Mouse (Mus musculus) hindbrain, embryonic 15.5 days (tissue): Measurements from ENCODE around the gene Glipr2. TPM values are rescaled to one million over a fixed set of nuclear protein-coding genes. Genes with fewer than 3 reads are reported as not detected.

Experiments
- ATAC-seq: fragments of 200-750 bp; cut with Nextera tagmentation; 2 replicates; pipeline ENCODE4 v1.8.0; 2017; ENCODE audit warnings: low read depth, moderate number of reproducible peaks, moderate TSS enrichment; ENCODE audit not compliant: low FRiP score
- H3K27ac ChIP-seq: fragments of 300-500 bp; sonication (generic); replicated peaks from 2 replicates; pipeline ENCODE4 v1.5.1; 2015; ENCODE audit warnings: mild to moderate bottlenecking, inconsistent platforms
- H3K27me3 ChIP-seq: fragments of 300-500 bp; sonication (generic); 2 replicates; pipeline ENCODE4 v1.6.1; 2015; ENCODE audit warnings: control low read depth, inconsistent platforms
- H3K36me3 ChIP-seq: fragments of 300-500 bp; sonication (generic); 2 replicates; pipeline ENCODE4 v1.6.1; 2015; ENCODE audit warnings: control low read depth, inconsistent platforms
- H3K4me1 ChIP-seq: fragments of 300-500 bp; sonication (generic); replicated peaks from 2 replicates; pipeline ENCODE4 v1.6.1; 2015; ENCODE audit warnings: control low read depth, inconsistent platforms
- H3K4me2 ChIP-seq: fragments of 300-500 bp; sonication (generic); 2 replicates; pipeline ENCODE4 v1.6.1; 2015; ENCODE audit warnings: moderate library complexity, mild to moderate bottlenecking, inconsistent platforms
- H3K4me3 ChIP-seq: fragments of 300-500 bp; sonication (generic); 2 replicates; pipeline ENCODE4 v1.5.1; 2015; ENCODE audit warnings: mild to moderate bottlenecking, inconsistent platforms
- H3K9ac ChIP-seq: fragments of 300-500 bp; sonication (generic); 2 replicates; pipeline ENCODE4 v1.6.1; 2015; ENCODE audit warnings: inconsistent platforms
- H3K9me3 ChIP-seq: fragments of 300-500 bp; sonication (generic); 2 replicates; pipeline ENCODE4 v1.6.1; 2016; ENCODE audit warnings: control low read depth, inconsistent platforms
- WGBS: fragments of 180-500 bp; shearing (Covaris S2); methylation state at CpG from one replicate; pipeline ENCODE4 v1.1.7; 2015; 5-methylcytosine and 5-hydroxymethylcytosine counted together
- polyA plus RNA-seq: library from polyadenylated mRNA; unstranded; fragments of >200 nt; fragmentation: Nextera tagmentation; extraction: Ambion mirVana; gene quantifications from 2 replicates; pipeline ENCODE4 v1.2.1, GENCODE M21; 2015

Glipr2 gene
- polyA plus RNA-seq, 1 experiment from 2014 or later = 38.8 TPM

DNA sequence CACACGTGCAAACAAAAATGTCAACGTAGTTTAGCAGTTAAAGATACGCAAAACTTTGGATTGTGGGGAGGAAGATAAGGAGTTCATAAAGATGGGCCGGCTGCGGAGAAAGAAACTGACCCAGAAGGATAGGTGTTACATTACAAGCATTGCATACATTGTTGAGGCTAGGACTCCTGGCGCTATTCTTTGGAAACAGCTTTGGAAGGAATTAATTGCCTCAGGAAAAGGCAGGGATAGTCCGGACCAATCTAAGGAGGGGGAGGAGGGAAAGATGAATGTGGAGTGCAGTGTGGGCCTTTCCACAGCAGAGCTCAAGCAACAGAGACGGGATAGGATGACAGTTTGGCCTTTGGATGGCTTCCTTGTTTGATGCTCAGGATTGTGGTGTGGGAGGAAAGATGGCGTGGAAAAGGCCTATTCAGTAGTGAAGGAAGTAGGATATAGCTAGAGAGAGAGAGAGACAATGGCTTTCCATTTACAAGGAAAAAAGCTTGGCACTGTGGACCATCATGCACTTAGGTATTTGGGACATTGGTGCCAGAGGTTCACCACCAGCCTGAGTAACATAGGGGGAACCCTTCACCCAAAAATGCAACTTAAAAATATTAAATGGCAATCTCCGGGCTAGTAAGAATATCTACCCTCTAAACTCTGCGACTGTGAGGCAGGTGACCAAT, 56.3 kb downstream of the Glipr2 start:
- WGBS = 31% methylated on average over 11 of the region's 11 CpGs
- H3K27me3 ChIP-seq = no peaks in the 10 kb centered on the region
- peak overlapping the region; percentile 98 for H3K4me2 ChIP-seq
- no peak for ATAC-seq
- no peaks in the 10 kb centered on the region for H3K36me3 ChIP-seq
- no peaks in the 10 kb centered on the region for H3K9me3 ChIP-seq
- H3K27ac ChIP-seq = no peak overlapping the region
- peaks cover 35% of the 10 kb centered on the region for H3K4me1 ChIP-seq
- peak overlapping the region; percentile 88 for H3K4me3 ChIP-seq
- peak overlapping the region; percentile 96 for H3K9ac ChIP-seq

DNA sequence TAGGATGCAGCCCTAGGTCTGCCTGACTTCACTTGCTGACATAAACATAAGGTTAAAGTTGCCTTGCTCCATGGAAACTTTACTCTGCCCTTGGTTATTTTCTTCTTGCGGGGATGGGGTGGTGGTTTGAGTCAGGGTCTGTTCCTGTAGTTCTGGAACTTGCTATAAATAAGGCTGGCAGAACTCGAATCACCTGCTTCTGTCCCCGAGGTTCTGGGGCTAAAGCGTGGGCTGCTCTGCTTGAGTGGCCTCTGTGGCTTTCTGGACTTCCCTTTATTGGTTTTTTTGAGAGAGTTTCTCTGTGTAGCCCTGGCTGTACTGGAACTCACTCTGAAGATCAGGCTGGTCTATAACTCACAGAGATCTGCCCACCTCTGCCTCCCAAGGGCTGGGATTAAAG, 58.9 kb downstream of the Glipr2 start:
- WGBS = 95% methylated on average over 4 of the region's 4 CpGs
- H3K9ac ChIP-seq = no peak overlapping the region
- peaks cover 35% of the 10 kb centered on the region for H3K4me1 ChIP-seq
- no peaks in the 10 kb centered on the region for H3K27me3 ChIP-seq
- H3K27ac ChIP-seq = no peak overlapping the region
- peaks cover 25% of the 10 kb centered on the region for H3K36me3 ChIP-seq
- no peak overlapping the region for H3K4me3 ChIP-seq
- H3K9me3 ChIP-seq = no peaks in the 10 kb centered on the region
- no peak overlapping the region for H3K4me2 ChIP-seq
- no peak for ATAC-seq

DNA sequence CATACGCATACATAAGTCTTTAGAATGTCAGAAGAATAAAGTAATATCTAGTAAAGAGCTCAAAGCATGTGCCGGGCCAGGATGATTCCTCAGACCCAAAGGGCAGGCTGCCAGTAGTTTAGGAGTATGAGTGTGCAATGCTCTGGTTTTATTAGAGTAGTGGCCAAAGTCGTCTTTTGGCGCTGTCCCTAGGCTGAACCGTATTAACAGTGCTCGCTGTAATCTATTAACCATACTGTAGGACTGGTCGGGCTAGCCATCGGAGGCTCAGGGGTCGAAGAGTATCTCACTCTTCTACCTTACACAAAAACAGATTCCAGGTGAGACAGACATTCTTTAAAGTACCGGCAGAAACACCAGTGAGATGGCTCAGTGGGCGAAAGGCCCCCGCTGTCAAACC, 59.6 kb downstream of the Glipr2 start:
- H3K36me3 ChIP-seq = peaks cover 32% of the 10 kb centered on the region
- WGBS = 95% methylated on average over 12 of the region's 12 CpGs
- no peak for ATAC-seq
- H3K9ac ChIP-seq = no peak overlapping the region
- no peaks in the 10 kb centered on the region for H3K27me3 ChIP-seq
- H3K4me2 ChIP-seq = no peak overlapping the region
- H3K4me3 ChIP-seq = no peak overlapping the region
- H3K9me3 ChIP-seq = no peaks in the 10 kb centered on the region
- peaks cover 34% of the 10 kb centered on the region for H3K4me1 ChIP-seq
- H3K27ac ChIP-seq = no peak overlapping the region

DNA sequence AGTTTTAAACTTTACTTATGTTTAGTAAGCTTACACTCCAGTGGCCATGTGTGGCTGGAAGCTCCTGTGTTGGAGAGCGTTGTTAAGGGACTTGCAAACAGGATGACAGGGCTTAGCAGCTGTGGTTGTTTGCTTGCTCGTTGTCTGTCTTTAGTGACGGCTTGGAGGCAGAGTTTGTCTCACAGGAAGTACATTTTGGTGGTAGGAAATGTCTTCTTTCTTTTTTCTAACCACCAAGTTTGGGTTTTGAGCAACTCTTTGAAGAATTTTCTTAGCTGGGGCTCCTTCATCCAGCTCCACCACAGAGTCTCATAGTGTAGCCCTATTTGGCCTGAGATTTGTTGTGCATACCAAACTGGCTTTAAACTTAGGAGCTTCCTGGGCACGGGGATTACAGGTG, 65.1 kb downstream of the Glipr2 start:
- Histone ChIP-seq H3K4me2 (no peak overlapping the region), H3K36me3 (peaks cover 80% of the 10 kb centered on the region), H3K27ac (no peak overlapping the region), H3K27me3 (no peaks in the 10 kb centered on the region), H3K4me1 (no peaks in the 10 kb centered on the region), H3K4me3 (no peak overlapping the region), H3K9ac (no peak overlapping the region), H3K9me3 (no peaks in the 10 kb centered on the region)
- no peak for ATAC-seq
- WGBS = 85% methylated on average over 4 of the region's 4 CpGs

DNA sequence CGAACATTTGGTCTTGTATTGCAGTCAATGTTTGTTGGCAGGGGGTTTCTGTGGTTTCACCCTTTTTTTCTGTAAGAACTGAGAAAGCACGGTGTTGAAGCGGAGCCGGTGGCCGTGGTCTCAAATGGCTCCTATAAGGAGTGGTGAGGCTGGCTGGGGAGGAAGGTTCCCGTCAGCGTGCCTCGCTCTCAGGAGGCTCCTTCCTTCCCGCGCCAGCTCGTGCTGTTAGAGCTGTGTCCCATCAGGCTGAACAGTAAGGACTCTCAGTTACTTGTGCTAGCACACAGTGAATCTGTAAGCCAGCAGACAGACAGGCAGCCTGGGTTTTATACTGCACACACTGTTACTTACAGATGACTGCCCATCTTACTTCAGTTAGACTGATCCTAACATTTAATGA, 65.6 kb downstream of the Glipr2 start:
- Histone ChIP-seq H3K9me3 (no peaks in the 10 kb centered on the region), H3K4me2 (no peak overlapping the region), H3K4me1 (no peaks in the 10 kb centered on the region), H3K27ac (no peak overlapping the region), H3K4me3 (no peak overlapping the region), H3K27me3 (no peaks in the 10 kb centered on the region), H3K36me3 (peaks cover 84% of the 10 kb centered on the region), H3K9ac (no peak overlapping the region)
- 97% methylated on average over 11 of the region's 11 CpGs for WGBS
- ATAC-seq = no peak

DNA sequence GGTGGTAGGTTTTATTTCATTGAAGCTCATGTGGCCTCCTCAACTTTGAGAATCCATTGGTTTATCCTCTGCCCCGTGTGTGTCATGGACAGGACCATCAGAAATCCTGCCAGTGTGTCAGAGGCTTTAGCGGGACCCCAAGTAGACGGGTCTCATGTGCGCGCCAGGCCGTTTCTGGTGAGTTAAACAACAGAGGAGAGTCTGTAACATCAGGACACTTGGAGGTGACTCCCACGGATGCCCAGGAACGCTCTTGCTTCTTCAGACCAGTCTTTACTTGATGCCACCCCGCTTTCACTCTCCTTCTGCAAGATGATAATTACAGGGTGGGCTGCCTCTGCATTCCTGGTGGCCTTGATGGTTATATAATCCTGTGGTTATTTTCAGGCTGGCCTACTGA, 66.5 kb downstream of the Glipr2 start:
- H3K9me3 ChIP-seq = no peaks in the 10 kb centered on the region
- no peak overlapping the region for H3K4me2 ChIP-seq
- H3K4me3 ChIP-seq = no peak overlapping the region
- no peak overlapping the region for H3K27ac ChIP-seq
- no peak for ATAC-seq
- H3K27me3 ChIP-seq = no peaks in the 10 kb centered on the region
- WGBS = 97% methylated on average over 9 of the region's 9 CpGs
- H3K4me1 ChIP-seq = no peaks in the 10 kb centered on the region
- H3K36me3 ChIP-seq = peaks cover 91% of the 10 kb centered on the region
- no peak overlapping the region for H3K9ac ChIP-seq

DNA sequence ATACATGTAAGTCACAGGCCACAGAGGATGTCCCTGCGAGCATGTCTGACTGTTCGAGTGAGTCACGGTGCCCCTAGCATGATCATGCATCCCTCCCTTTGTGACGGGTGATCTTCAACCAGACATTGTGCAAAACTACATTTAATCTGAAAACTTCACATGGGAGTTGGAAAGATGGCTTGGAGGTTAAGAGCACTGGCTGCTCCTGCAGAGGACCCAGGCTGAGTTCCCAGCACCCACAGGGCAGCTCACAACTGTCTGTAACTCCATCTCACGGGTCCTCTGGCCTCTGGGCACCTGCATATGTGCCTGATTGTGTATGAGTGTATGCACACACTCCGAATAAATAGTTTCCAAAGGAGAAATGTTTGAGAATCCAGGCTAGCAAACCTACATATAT, 67.0 kb downstream of the Glipr2 start:
- Histone ChIP-seq H3K9ac (no peak overlapping the region), H3K4me1 (no peaks in the 10 kb centered on the region), H3K9me3 (no peaks in the 10 kb centered on the region), H3K36me3 (peaks cover 87% of the 10 kb centered on the region), H3K27ac (no peak overlapping the region), H3K27me3 (no peaks in the 10 kb centered on the region), H3K4me2 (no peak overlapping the region), H3K4me3 (no peak overlapping the region)
- no peak for ATAC-seq
- 97% methylated on average over 6 of the region's 6 CpGs for WGBS

DNA sequence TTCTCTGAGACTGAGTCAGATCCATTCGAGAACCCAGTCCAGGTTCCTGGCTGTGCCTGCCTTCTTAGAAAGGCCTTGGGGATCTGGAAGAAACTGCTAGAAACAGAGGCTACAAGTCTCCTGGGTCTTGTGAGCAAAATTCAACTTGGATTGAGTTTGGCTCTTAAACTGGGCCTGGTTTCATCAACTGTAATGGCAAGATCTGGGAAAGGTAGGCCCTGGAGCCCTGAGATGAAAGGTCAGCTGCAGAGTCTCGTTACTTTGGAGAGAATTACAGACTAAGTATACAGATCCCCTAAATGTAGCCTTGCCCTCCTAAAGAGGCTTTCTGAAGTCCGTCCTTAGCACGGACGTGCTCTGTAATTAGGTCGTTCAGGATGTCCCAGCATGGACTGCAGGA, 68.4 kb downstream of the Glipr2 start:
- Histone ChIP-seq H3K4me1 (no peaks in the 10 kb centered on the region), H3K36me3 (peaks cover 81% of the 10 kb centered on the region), H3K9me3 (no peaks in the 10 kb centered on the region)

More for the DNA sequence above, 68.4 kb downstream of the Glipr2 start:
- no peak overlapping the region for H3K9ac ChIP-seq
- no peak overlapping the region for H3K27ac ChIP-seq
- no peak overlapping the region for H3K4me2 ChIP-seq
- H3K4me3 ChIP-seq = no peak overlapping the region
- no peaks in the 10 kb centered on the region for H3K27me3 ChIP-seq
- ATAC-seq = no peak
- WGBS = 94% methylated on average over 6 of the region's 6 CpGs

Other genes with a start within 250 kb of the Glipr2 start
- not detected in 2 replicates for gene Olfr71, start 247.1 kb upstream of the Glipr2 start, polyA plus RNA-seq
- 0.39 and 0.64 TPM in 2 replicates for gene Hrct1, start 230.2 kb upstream of the Glipr2 start, polyA plus RNA-seq
- 0.10 TPM in 1 of 2 replicates, not detected in the other for gene Spaar, start 227.4 kb upstream of the Glipr2 start, polyA plus RNA-seq
- not detected in 2 replicates for gene Olfr159, start 186.4 kb upstream of the Glipr2 start, polyA plus RNA-seq
- gene Olfr156, start 133.5 kb upstream of the Glipr2 start, polyA plus RNA-seq = not detected in 2 replicates
- not detected in 2 replicates for gene Olfr157, start 117.2 kb upstream of the Glipr2 start, polyA plus RNA-seq
- gene Olfr155, start 105.8 kb upstream of the Glipr2 start, polyA plus RNA-seq = not detected in 2 replicates
- gene Reck, start 81.9 kb upstream of the Glipr2 start, polyA plus RNA-seq = 5.4 TPM in 2 replicates
- gene Ccin, start 26.1 kb downstream of the Glipr2 start, polyA plus RNA-seq = not detected in 2 replicates
- gene Clta, start 47.1 kb downstream of the Glipr2 start, polyA plus RNA-seq = 342 and 343 TPM in 2 replicates
- 25.1 and 28.6 TPM in 2 replicates for gene Gne, start 126.8 kb downstream of the Glipr2 start, polyA plus RNA-seq